Mouse (Mus musculus) hindbrain, embryonic 15.5 days (tissue): Measurements from ENCODE around the gene Ampd1. TPM values are rescaled to one million over a fixed set of nuclear protein-coding genes. Genes with fewer than 3 reads are reported as not detected.
A peak's percentile ranks its signal among the peaks of the same experiment; 100 is the strongest.

Source experiments
- ATAC-seq: fragments of 200-750 bp; cut with Nextera tagmentation; 2 replicates; pipeline ENCODE4 v1.8.0; 2017; ENCODE audit warnings: low read depth, moderate number of reproducible peaks, moderate TSS enrichment; ENCODE audit not compliant: low FRiP score
- H3K27ac ChIP-seq: fragments of 300-500 bp; sonication (generic); replicated peaks from 2 replicates; pipeline ENCODE4 v1.5.1; 2015; ENCODE audit warnings: mild to moderate bottlenecking, inconsistent platforms
- H3K27me3 ChIP-seq: fragments of 300-500 bp; sonication (generic); 2 replicates; pipeline ENCODE4 v1.6.1; 2015; ENCODE audit warnings: control low read depth, inconsistent platforms
- H3K36me3 ChIP-seq: fragments of 300-500 bp; sonication (generic); 2 replicates; pipeline ENCODE4 v1.6.1; 2015; ENCODE audit warnings: control low read depth, inconsistent platforms
- H3K4me1 ChIP-seq: fragments of 300-500 bp; sonication (generic); replicated peaks from 2 replicates; pipeline ENCODE4 v1.6.1; 2015; ENCODE audit warnings: control low read depth, inconsistent platforms
- H3K4me2 ChIP-seq: fragments of 300-500 bp; sonication (generic); 2 replicates; pipeline ENCODE4 v1.6.1; 2015; ENCODE audit warnings: moderate library complexity, mild to moderate bottlenecking, inconsistent platforms
- H3K4me3 ChIP-seq: fragments of 300-500 bp; sonication (generic); 2 replicates; pipeline ENCODE4 v1.5.1; 2015; ENCODE audit warnings: mild to moderate bottlenecking, inconsistent platforms
- H3K9ac ChIP-seq: fragments of 300-500 bp; sonication (generic); 2 replicates; pipeline ENCODE4 v1.6.1; 2015; ENCODE audit warnings: inconsistent platforms
- H3K9me3 ChIP-seq: fragments of 300-500 bp; sonication (generic); 2 replicates; pipeline ENCODE4 v1.6.1; 2016; ENCODE audit warnings: control low read depth, inconsistent platforms
- WGBS: fragments of 180-500 bp; shearing (Covaris S2); methylation state at CpG from one replicate; pipeline ENCODE4 v1.1.7; 2015; 5-methylcytosine and 5-hydroxymethylcytosine counted together
- polyA plus RNA-seq: library from polyadenylated mRNA; unstranded; fragments of >200 nt; fragmentation: Nextera tagmentation; extraction: Ambion mirVana; gene quantifications from 2 replicates; pipeline ENCODE4 v1.2.1, GENCODE M21; 2015

The Ampd1 gene
- polyA plus RNA-seq, result not detected in 2 replicates

DNA sequence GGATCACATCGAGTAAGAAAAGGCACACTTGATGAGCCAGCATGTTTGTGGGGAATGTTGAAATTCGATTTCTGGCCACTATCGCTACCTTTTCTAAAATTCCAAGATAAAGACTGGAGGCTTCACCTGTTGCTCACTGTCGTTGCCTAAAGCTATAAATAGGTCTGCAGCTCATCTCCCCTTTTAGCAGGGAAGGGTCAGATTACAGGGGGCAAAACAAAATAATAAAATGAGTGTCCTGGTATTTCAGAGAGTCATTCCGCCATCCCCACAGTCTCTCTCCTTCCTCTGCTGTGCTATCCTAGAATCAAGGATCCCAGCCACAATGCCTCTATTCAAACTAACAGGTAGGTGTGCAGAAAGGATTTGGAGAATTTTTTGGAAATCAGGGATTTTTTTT, at the start of gene Ampd1:
TSS of gene Ampd1 (plus strand) at position 244 of the 400 bp plus-strand sequence.
- Histone ChIP-seq H3K9me3 (no peaks in the 10 kb centered on the region), H3K4me2 (no peak within 1 kb of the TSS), H3K4me3 (no peak within 1 kb of the TSS), H3K27me3 (no peaks in the 10 kb centered on the region), H3K9ac (no peak within 1 kb of the TSS), H3K36me3 (peaks cover 6% of the 10 kb centered on the region), H3K27ac (no peak within 1 kb of the TSS), H3K4me1 (no peaks in the 10 kb centered on the region)
- ATAC-seq, result no peak
- 77% methylated on average over 5 of the region's 5 CpGs for WGBS

DNA sequence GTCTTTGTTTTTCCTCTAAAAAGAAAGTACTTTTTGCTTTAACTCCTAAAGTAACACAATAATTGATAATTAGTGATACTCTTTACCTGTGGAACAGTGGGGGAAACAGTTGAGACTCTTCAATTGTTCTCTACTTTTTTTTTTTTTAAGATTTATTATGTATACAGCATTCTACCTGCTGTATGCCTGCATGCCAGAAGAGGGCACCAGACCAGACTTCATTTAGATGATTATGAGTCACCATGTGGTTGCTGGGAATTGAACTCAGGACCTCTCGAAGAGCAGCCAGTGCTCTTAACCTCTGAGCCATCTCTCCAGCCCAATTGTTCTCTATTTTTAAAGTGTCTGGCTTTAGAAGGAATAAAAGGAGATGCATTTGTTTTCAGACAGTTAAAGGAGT, 47.6 kb upstream of the Ampd1 start:
- H3K4me2 ChIP-seq, result no peak overlapping the region
- H3K36me3 ChIP-seq, result peaks cover 20% of the 10 kb centered on the region
- no peaks in the 10 kb centered on the region for H3K27me3 ChIP-seq
- no peaks in the 10 kb centered on the region for H3K9me3 ChIP-seq
- no peak overlapping the region for H3K4me3 ChIP-seq
- peaks cover 20% of the 10 kb centered on the region for H3K4me1 ChIP-seq
- H3K27ac ChIP-seq, result no peak overlapping the region
- ATAC-seq, result no peak
- H3K9ac ChIP-seq, result no peak overlapping the region
- 98% methylated on average over 1 of the region's 1 CpGs for WGBS

GRCm38 (mm10) chr3:103040285-103040684, 33.5 kb upstream of the Ampd1 start:
- H3K36me3 ChIP-seq, result peaks cover 42% of the 10 kb centered on the region

GRCm38 (mm10) chr3:103040861-103041379, 32.9 kb upstream of the Ampd1 start:
- Histone ChIP-seq H3K4me3 (no peak overlapping the region), H3K9me3 (no peaks in the 10 kb centered on the region), H3K4me1 (no peaks in the 10 kb centered on the region), H3K27me3 (no peaks in the 10 kb centered on the region), H3K9ac (no peak overlapping the region), H3K36me3 (peaks cover 46% of the 10 kb centered on the region), H3K4me2 (no peak overlapping the region), H3K27ac (no peak overlapping the region)
- ATAC-seq, result no peak
- WGBS, result 95% methylated on average over 1 of the region's 1 CpGs

More at GRCm38 (mm10) chr3:103040285-103040684, 33.5 kb upstream of the Ampd1 start:
- Histone ChIP-seq H3K4me1 (no peaks in the 10 kb centered on the region), H3K9me3 (no peaks in the 10 kb centered on the region), H3K27ac (no peak overlapping the region), H3K9ac (no peak overlapping the region), H3K4me2 (no peak overlapping the region), H3K27me3 (no peaks in the 10 kb centered on the region), H3K4me3 (no peak overlapping the region)
- ATAC-seq, result no peak
- 95% methylated on average over 6 of the region's 6 CpGs for WGBS

DNA sequence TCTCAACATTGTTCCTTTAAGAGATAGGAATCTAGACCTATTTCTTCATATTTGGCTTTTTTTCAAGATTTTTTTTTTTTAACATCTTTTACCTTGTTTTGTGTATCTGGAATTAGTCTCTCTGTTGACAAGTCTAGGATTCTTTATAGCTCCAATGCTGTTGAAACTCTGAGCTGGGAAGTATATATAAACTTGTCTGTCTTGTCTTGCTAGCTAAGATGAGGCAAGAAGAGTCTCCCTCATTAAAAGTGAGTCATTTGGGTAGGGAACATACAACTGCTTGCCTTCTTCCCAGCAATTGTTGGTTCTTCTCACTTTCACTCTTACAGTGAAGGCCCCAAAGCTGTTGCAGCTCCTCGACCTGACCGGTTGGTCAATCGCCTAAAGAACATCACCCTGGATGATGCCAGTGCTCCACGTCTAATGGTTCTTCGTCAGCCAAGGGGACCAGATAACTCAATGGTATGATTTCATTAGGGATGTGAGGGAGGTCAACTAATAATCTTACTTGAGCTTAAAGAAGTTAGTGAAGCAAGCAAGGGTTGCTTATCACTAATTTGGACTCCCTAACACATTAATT, 17.7 kb upstream of the Ampd1 start:
- no peak overlapping the region for H3K4me2 ChIP-seq
- H3K4me3 ChIP-seq, result no peak overlapping the region
- WGBS, result 91% methylated on average over 5 of the region's 5 CpGs
- peaks cover 15% of the 10 kb centered on the region for H3K4me1 ChIP-seq
- peaks cover 65% of the 10 kb centered on the region for H3K36me3 ChIP-seq
- H3K27me3 ChIP-seq, result no peaks in the 10 kb centered on the region
- no peak for ATAC-seq
- H3K9ac ChIP-seq, result no peak overlapping the region
- H3K9me3 ChIP-seq, result no peaks in the 10 kb centered on the region
- no peak overlapping the region for H3K27ac ChIP-seq

DNA sequence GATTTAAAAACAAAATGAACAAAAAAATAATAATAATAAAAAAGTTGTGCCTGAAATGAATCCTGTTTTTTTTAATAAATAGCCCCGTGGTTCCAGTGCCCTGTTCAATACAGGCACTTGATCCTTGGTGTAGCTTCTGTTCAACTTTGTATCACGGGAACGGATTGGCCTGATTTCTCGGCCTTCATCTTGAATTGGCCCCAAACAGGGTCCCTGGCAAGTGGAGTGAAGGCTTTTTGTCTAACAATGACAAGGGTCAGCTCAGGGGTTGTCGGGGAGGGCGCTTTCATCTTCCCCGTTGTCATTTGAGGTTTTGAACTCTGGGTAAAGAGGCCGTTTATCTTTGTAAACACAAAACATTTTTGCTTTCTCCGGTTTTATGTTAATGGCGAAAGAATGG, 16.1 kb upstream of the Ampd1 start:
- peak overlapping the region; percentile 77 for H3K4me2 ChIP-seq
- H3K27me3 ChIP-seq, result no peaks in the 10 kb centered on the region
- H3K9me3 ChIP-seq, result no peaks in the 10 kb centered on the region
- H3K27ac ChIP-seq, result peak overlapping the region; percentile 94
- H3K4me3 ChIP-seq, result peak overlapping the region; percentile 84
- 1% methylated on average over 10 of the region's 10 CpGs for WGBS
- peaks cover 65% of the 10 kb centered on the region for H3K36me3 ChIP-seq
- ATAC-seq, result peak; percentile 72
- H3K9ac ChIP-seq, result peak overlapping the region; percentile 25
- H3K4me1 ChIP-seq, result peaks cover 15% of the 10 kb centered on the region

- peak within 1 kb of the TSS; percentile 77 for H3K4me2 ChIP-seq
- peak within 1 kb of the TSS; percentile 84 for H3K4me3 ChIP-seq
- no peaks in the 10 kb centered on the region for H3K9me3 ChIP-seq
- H3K4me1 ChIP-seq, result peaks cover 15% of the 10 kb centered on the region
- H3K9ac ChIP-seq, result peak within 1 kb of the TSS; percentile 85
- no peaks in the 10 kb centered on the region for H3K27me3 ChIP-seq
- 3% methylated on average over 46 of the region's 46 CpGs for WGBS
- peak within 1 kb of the TSS; percentile 94 for H3K27ac ChIP-seq
- peaks cover 67% of the 10 kb centered on the region for H3K36me3 ChIP-seq
- ATAC-seq, result peak; percentile 99
Observed at GRCm38 (mm10) chr3:103058207-103059157, 15.3 kb upstream of the Ampd1 start, which contains the start of gene Nras. TSS of gene Nras (plus strand) at chr3:103058285.

DNA sequence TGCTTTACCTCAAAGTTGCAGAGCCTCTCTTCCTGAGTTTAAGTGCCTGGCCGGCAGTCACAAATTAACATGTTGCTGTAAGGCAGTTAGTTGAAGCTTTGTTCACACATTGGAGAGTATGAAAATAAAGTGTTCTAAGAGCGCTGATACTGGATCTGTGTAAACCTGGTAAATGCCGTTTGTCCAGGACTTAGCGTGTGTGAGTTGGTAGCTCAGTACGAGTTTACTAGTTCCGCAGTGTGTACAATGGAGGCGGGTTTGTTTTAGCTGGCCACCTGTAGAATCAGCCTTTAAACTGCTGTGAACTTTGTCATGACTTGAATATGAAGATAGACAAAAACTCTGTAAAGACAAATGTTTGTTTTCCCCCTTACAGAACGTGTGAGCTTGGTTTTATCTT, 6.9 kb upstream of the Ampd1 start:
- ATAC-seq, result no peak
- H3K9ac ChIP-seq, result no peak overlapping the region
- no peaks in the 10 kb centered on the region for H3K9me3 ChIP-seq
- no peaks in the 10 kb centered on the region for H3K4me1 ChIP-seq
- H3K4me3 ChIP-seq, result no peak overlapping the region
- H3K27me3 ChIP-seq, result no peaks in the 10 kb centered on the region
- no peak overlapping the region for H3K4me2 ChIP-seq
- peaks cover 50% of the 10 kb centered on the region for H3K36me3 ChIP-seq
- H3K27ac ChIP-seq, result no peak overlapping the region
- WGBS, result 92% methylated on average over 8 of the region's 8 CpGs

GRCm38 (mm10) chr3:103068971-103069370, 4.8 kb upstream of the Ampd1 start:
- Histone ChIP-seq H3K27ac (no peak overlapping the region), H3K36me3 (peaks cover 30% of the 10 kb centered on the region), H3K4me2 (no peak overlapping the region), H3K27me3 (no peaks in the 10 kb centered on the region), H3K4me3 (no peak overlapping the region), H3K4me1 (no peaks in the 10 kb centered on the region), H3K9me3 (no peaks in the 10 kb centered on the region), H3K9ac (no peak overlapping the region)
- no peak for ATAC-seq
- 93% methylated on average over 6 of the region's 6 CpGs for WGBS

- Histone ChIP-seq H3K4me3 (no peak overlapping the region), H3K36me3 (no peaks in the 10 kb centered on the region), H3K9ac (no peak overlapping the region), H3K9me3 (no peaks in the 10 kb centered on the region), H3K4me1 (no peaks in the 10 kb centered on the region), H3K27me3 (no peaks in the 10 kb centered on the region), H3K4me2 (no peak overlapping the region), H3K27ac (no peak overlapping the region)
- no peak for ATAC-seq
- 91% methylated on average over 9 of the region's 9 CpGs for WGBS
Observed at GRCm38 (mm10) chr3:103075871-103076270, 2.1 kb downstream of the Ampd1 start.

- Histone ChIP-seq H3K4me3 (no peak overlapping the region), H3K27ac (no peak overlapping the region), H3K4me2 (no peak overlapping the region), H3K27me3 (no peaks in the 10 kb centered on the region), H3K36me3 (no peaks in the 10 kb centered on the region), H3K9ac (no peak overlapping the region), H3K9me3 (no peaks in the 10 kb centered on the region), H3K4me1 (no peaks in the 10 kb centered on the region)
- ATAC-seq, result no peak
- 90% methylated on average over 9 of the region's 9 CpGs for WGBS
Observed at GRCm38 (mm10) chr3:103076476-103076875, 2.7 kb downstream of the Ampd1 start.

DNA sequence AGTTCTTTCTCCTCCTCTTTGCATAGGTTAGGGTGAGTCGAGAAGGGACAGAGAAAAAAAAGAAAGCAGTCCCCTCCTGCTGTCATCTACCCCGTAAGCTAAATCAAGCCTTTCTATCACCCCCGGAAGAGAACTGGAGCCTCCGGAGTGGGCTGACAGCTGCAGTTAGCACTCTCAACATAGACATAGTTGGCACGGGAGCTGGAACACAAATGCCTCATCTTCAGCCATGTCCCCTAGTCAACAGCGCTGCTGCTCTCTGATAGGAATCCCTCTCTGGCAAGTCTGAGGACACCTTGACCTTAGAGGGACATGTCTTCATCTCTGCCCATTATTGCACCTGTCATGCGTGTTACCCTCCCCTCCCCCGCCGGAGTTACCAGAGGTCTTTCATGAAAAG, 5.5 kb downstream of the Ampd1 start:
- Histone ChIP-seq H3K9ac (no peak overlapping the region), H3K4me1 (no peaks in the 10 kb centered on the region), H3K36me3 (no peaks in the 10 kb centered on the region), H3K4me3 (no peak overlapping the region), H3K9me3 (no peaks in the 10 kb centered on the region), H3K4me2 (no peak overlapping the region), H3K27ac (no peak overlapping the region), H3K27me3 (no peaks in the 10 kb centered on the region)
- WGBS, result 83% methylated on average over 9 of the region's 9 CpGs
- ATAC-seq, result no peak
